9 mouse cellular contexts compared by ENCODE assay signal in genomic region chr1:53715446-53715845, GRCm38 (mm10). TPM values are rescaled to one million over a fixed set of nuclear protein-coding genes. Genes with fewer than 3 reads are reported as not detected.
DNase-seq lines count a peak whose midpoint lies in the region; ATAC-seq lines count a peak whose summit lies in the region.
"Had no signal": no experiment of that assay in that cellular context is flagged by ENCODE, and none has a peak within 500 bp of the region (broad histone marks: within the 10 kb centered on the region; RNA-seq: fewer than 3 reads in every experiment).

No protein-coding gene starts in this region.

- H3K4me1 ChIP-seq in heart, embryonic 12.5 days (replicated peaks): no peaks in the 10 kb centered on the region
- no peaks in the 10 kb centered on the region for H3K4me1 ChIP-seq in midbrain, embryonic 14.5 days (ENCODE audit: control insufficient read depth, insufficient read depth, low read length)
- no peaks in the 10 kb centered on the region for H3K4me1 ChIP-seq in midbrain, embryonic 15.5 days
- no peaks in the 10 kb centered on the region for H3K4me1 ChIP-seq in intestine, embryonic 15.5 days (replicated peaks)
- H3K4me1 ChIP-seq: lung, embryonic 15.5 days had no signal

- WGBS in heart, embryonic 12.5 days: 3% methylated on average over 4 of the region's 4 CpGs
- 4% methylated on average over 4 of the region's 4 CpGs for WGBS in midbrain, embryonic 14.5 days
- WGBS in midbrain, embryonic 15.5 days: 3% methylated on average over 4 of the region's 4 CpGs
- WGBS in intestine, embryonic 15.5 days: 2% methylated on average over 4 of the region's 4 CpGs

- H3K9me3 ChIP-seq in heart, embryonic 12.5 days (replicated peaks): no peaks in the 10 kb centered on the region
- no peaks in the 10 kb centered on the region for H3K9me3 ChIP-seq in midbrain, embryonic 14.5 days (ENCODE audit: control insufficient read depth, low read length)
- no peaks in the 10 kb centered on the region for H3K9me3 ChIP-seq in midbrain, embryonic 15.5 days
- H3K9me3 ChIP-seq in intestine, embryonic 15.5 days: no peaks in the 10 kb centered on the region
- H3K9me3 ChIP-seq: lung, embryonic 15.5 days had no signal

- H3K27ac ChIP-seq in heart, embryonic 12.5 days (ENCODE audit: poor library complexity, severe bottlenecking): no peak overlapping the region
- H3K27ac ChIP-seq in midbrain, embryonic 14.5 days (replicated peaks; ENCODE audit: low read depth, low read length): no peak overlapping the region
- H3K27ac ChIP-seq in midbrain, embryonic 15.5 days: no peak overlapping the region
- H3K27ac ChIP-seq in intestine, embryonic 15.5 days: no peak overlapping the region
- H3K27ac ChIP-seq: lung, embryonic 15.5 days had no signal

- no peaks in the 10 kb centered on the region for H3K36me3 ChIP-seq in heart, embryonic 12.5 days
- H3K36me3 ChIP-seq in midbrain, embryonic 14.5 days (ENCODE audit: control insufficient read depth, insufficient read depth, low read length): no peaks in the 10 kb centered on the region
- H3K36me3 ChIP-seq in midbrain, embryonic 15.5 days (replicated peaks): no peaks in the 10 kb centered on the region
- no peaks in the 10 kb centered on the region for H3K36me3 ChIP-seq in intestine, embryonic 15.5 days
- H3K36me3 ChIP-seq: lung, embryonic 15.5 days had no signal

- no peaks in the 10 kb centered on the region for H3K27me3 ChIP-seq in heart, embryonic 12.5 days (replicated peaks)
- no peaks in the 10 kb centered on the region for H3K27me3 ChIP-seq in midbrain, embryonic 14.5 days (ENCODE audit: control insufficient read depth, insufficient read depth, low read length)
- H3K27me3 ChIP-seq in midbrain, embryonic 15.5 days (replicated peaks): no peaks in the 10 kb centered on the region
- no peaks in the 10 kb centered on the region for H3K27me3 ChIP-seq in intestine, embryonic 15.5 days (replicated peaks)
- H3K27me3 ChIP-seq: lung, embryonic 15.5 days had no signal

- DNase-seq in heart, adult 18-20 months: peak; percentile 24 to 78
- DNase-seq in midbrain, embryonic 14.5 days: peak; percentile 88
- peak; percentile 90 for DNase-seq in adipocyte (ENCODE audit: low spot score)
- DNase-seq in urinary bladder, postnatal 4 days (ENCODE audit: low spot score in 2 of 2): no peak
- no peak for DNase-seq in spleen, postnatal 4 days (ENCODE audit: low spot score in 2 of 2)

- H3K4me3 ChIP-seq in heart, embryonic 12.5 days: no peak overlapping the region
- no peak overlapping the region for H3K4me3 ChIP-seq in midbrain, embryonic 14.5 days (replicated peaks; ENCODE audit: low read depth, low read length)
- H3K4me3 ChIP-seq in midbrain, embryonic 15.5 days: no peak overlapping the region
- no peak overlapping the region for H3K4me3 ChIP-seq in intestine, embryonic 15.5 days (replicated peaks)
- H3K4me3 ChIP-seq: lung, embryonic 15.5 days had no signal

- no peak for ATAC-seq in heart, embryonic 12.5 days (ENCODE audit: insufficient number of reproducible peaks, low FRiP score)
- no peak for ATAC-seq in midbrain, embryonic 14.5 days (ENCODE audit: low FRiP score, low TSS enrichment)
- ATAC-seq in midbrain, embryonic 15.5 days (replicated peaks): no peak
- peak; percentile 21; the same call in 1 of the 2 replicates for ATAC-seq in intestine, embryonic 15.5 days

- no peak overlapping the region for H3K9ac ChIP-seq in heart, embryonic 12.5 days
- H3K9ac ChIP-seq in midbrain, embryonic 14.5 days (replicated peaks; ENCODE audit: low read length): no peak overlapping the region
- no peak overlapping the region for H3K9ac ChIP-seq in midbrain, embryonic 15.5 days
- no peak overlapping the region for H3K9ac ChIP-seq in intestine, embryonic 15.5 days
- H3K9ac ChIP-seq: lung, embryonic 15.5 days had no signal

- H3K4me2 ChIP-seq in heart, embryonic 12.5 days: no peak overlapping the region
- H3K4me2 ChIP-seq in midbrain, embryonic 14.5 days (ENCODE audit: low read length): no peak overlapping the region
- no peak overlapping the region for H3K4me2 ChIP-seq in midbrain, embryonic 15.5 days
- H3K4me2 ChIP-seq in intestine, embryonic 15.5 days (replicated peaks): no peak overlapping the region
- H3K4me2 ChIP-seq: lung, embryonic 15.5 days had no signal

RNA-seq across cellular contexts. Expression of gene Dnah7a, which starts 8.9 kb away (rescaled TPM):
- under 1 TPM in 1 of 2 experiments, not detected in 1; 0.13 TPM for total RNA-seq in heart, adult 18-20 months (2021)
- 0.58 and 1.8 TPM in 2 replicates for polyA plus RNA-seq in heart, embryonic 12.5 days (2016; fragmentation: Nextera tagmentation; extraction: Ambion mirVana)
- 10.9 and 12.7 TPM in 2 replicates for polyA plus RNA-seq in midbrain, embryonic 14.5 days (2014; fragmentation: Nextera tagmentation; extraction: Ambion mirVana)
- 10.4 and 12.5 TPM in 2 replicates for polyA plus RNA-seq in midbrain, embryonic 15.5 days (2015; fragmentation: Nextera tagmentation; extraction: Ambion mirVana)
- polyA plus RNA-seq in intestine, embryonic 15.5 days (2015; fragmentation: Nextera tagmentation; extraction: Ambion mirVana): 0.40 and 0.82 TPM in 2 replicates

Comparison
In these comparisons a context has a peak if more than half of its experiments do, and no peak if none do; other contexts are left out.
1. DNase-seq: peak in heart, adult 18-20 months (2 of 2), midbrain, embryonic 14.5 days (single experiment) and adipocyte (single experiment); none in urinary bladder, postnatal 4 days (0 of 2) and spleen, postnatal 4 days (0 of 2).